Mouse (Mus musculus): Measurements from ENCODE around the gene Myh10.

Myh10 gene

GRCm38 (mm10) chr11:68691321-68692009, at the start of gene Myh10:
Gene Myh10 (plus strand): TSS chr11:68691559.
- peak; percentile 98 to 99 for DNase-seq (ENCODE audit: low spot score in 2 of 2)

DNA sequence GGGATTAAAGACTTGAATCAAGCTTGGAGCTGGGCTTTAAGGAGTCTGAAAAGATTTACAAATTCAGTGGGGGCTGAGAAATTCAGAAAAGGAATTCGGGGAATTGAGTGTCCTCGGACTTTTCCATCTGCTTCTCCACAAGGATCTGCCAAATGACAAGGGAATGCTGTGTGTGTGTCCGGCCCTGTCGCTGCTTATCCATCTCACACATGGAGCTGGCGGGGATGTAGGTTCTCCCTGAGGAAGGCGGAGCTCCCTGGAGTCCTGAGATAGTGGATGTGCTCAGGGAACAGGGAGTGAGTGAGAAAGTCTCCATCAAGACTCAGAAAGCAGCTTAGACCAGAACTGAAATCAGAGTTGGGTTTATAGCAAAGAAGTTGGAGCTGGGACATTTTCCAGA, 46.6 kb upstream of the Myh10 start:
- DNase-seq (ENCODE audit: low spot score in 2 of 2), result no peak

DNA sequence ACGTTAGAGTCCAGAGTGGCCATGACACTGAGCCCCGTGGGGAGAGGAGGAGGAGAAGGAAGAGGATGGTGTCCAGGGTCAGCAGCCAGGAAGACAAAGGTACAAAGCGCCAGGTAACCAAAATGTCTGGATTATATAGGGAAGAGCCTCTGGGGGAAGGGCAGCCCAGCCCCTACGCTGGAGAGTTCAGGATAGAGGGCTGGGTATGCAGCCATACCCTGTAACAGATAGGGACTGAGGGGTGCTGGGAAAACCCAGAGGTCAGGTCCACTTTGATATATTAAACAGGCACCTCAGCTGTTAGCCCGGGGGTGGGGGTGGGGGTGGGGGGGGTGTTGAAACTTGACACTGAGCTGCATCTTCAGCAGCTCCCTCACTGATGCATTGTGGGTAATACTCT, 43.6 kb upstream of the Myh10 start:
- no peak for DNase-seq (ENCODE audit: low spot score in 2 of 2)

DNA sequence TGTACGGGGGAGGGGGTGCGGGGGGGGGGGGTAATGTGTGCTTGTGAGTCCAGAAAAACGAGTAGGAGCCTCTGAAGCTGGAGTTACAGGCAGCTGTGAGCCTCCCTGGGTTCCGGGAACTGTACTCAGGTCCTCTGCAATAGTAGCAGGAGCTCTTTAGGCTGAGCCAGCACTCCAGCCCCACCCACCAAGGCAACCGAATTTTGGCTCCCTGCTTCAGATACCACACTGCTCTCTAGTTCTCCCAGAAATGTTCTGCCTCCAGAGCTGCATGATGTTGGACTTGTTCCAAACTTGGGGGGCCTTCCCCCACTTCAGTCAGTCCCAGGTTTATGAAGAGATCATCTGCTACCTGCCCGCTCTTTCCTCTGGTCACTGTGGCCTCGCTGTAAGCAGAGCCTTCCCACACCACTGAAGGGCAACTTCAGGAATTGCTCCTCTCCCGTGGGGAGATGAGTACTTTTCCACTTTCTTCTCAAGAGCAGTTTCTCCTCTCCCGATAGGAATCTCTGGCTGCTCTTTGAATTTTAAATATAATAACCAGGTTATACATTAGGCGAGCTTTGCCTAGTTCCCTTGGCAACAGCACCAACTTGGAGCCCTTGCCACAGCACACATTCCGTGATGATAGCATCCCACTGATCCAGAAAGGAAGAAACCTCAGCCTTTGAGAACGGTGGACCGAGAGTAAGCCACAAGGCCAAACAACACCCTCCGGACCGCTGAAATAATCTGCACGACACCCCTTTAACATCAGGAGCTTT, 42.8 kb upstream of the Myh10 start:
- DNase-seq (ENCODE audit: low spot score in 2 of 2), result no peak

- DNase-seq (ENCODE audit: low spot score in 2 of 2), result no peak
These were observed 39.8 kb upstream of the Myh10 start for GRCm38 (mm10) chr11:68651518-68651917.

GRCm38 (mm10) chr11:68655524-68655923, 35.8 kb upstream of the Myh10 start:
- no peak for DNase-seq (ENCODE audit: low spot score in 2 of 2)

GRCm38 (mm10) chr11:68656887-68657685, 34.3 kb upstream of the Myh10 start:
- DNase-seq (ENCODE audit: low spot score in 2 of 2), result no peak

GRCm38 (mm10) chr11:68657811-68658210, 33.5 kb upstream of the Myh10 start:
- DNase-seq (ENCODE audit: low spot score in 2 of 2), result peak in 1 of 2 experiments; percentile 20

DNA sequence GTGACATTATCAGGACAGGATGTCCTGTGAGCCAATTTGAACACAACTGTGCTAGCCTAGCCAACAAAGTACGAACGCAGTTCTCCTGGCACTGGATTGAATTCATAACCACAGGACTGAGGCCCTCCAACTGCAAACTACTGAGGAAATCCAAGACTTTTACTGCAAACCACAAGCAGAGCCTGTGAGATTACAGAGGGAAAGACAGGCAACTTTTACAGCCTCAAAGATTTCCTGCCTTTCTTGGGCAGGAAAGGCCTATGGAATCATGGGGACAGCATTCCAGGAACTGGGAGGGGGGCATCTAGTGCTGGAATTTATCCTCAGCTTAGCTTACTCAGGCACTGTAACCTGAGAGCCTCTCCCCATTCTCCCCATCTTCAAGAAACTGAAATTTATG, 26.0 kb upstream of the Myh10 start:
- no peak for DNase-seq (ENCODE audit: low spot score in 2 of 2)

GRCm38 (mm10) chr11:68666210-68666609, 25.1 kb upstream of the Myh10 start:
- DNase-seq (ENCODE audit: low spot score in 2 of 2), result no peak

DNA sequence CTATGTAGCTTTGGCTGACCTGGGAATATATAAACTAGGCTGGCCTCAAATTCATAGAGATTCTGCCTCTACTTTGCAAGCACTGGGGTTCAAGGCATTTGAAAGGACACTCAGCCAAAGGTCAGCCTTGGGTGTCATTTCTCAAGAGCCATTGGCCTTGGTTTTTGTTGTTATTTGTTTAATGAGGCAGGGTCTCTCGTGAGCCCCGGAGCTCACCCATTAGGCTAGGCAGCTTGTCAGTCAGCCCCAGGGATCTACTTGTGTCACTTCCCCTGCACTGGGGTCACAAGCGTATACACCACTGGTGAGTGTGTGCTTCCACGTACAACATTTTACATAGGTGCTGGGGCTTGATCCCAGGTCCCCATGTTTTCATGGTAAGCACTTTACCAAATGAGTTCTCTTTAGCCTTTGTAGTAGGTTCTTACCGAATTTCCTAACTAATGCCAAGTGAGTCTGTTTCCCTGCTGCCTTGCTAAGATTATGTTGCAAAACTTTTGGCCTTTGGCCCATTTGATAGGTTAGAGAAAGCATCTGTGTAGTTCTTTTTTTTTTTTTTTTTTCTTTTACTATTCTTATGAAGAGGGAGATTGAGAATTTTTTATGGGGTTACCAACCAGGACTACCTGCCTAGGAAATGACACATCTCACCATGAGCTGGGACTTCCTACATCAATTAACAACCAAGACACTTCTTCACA, 18.9 kb upstream of the Myh10 start:
- DNase-seq (ENCODE audit: low spot score in 2 of 2), result no peak

GRCm38 (mm10) chr11:68674071-68674470, 17.3 kb upstream of the Myh10 start:
- no peak for DNase-seq (ENCODE audit: low spot score in 2 of 2)

- no peak for DNase-seq (ENCODE audit: low spot score in 2 of 2)
These were observed 16.7 kb upstream of the Myh10 start for GRCm38 (mm10) chr11:68674643-68675042.

DNA sequence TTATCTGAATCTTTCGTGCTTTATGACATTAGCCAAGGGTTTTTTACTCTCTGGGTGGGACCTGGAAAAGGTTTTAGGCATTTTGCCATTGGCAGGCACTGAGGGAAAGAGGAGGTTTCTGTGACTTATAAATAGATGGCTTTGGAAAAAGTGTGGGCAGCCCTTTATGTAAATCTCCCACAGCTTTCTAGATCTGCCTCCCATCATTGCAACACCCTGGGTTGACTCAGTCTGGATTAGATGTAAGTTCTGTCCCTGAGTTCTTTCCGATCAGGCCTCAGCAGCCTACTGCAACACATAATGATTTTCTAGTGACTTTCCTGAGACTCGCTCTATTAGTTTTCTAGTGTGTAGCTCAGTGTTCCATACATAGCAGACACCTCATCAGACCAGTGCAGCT, 16.1 kb upstream of the Myh10 start:
- no peak for DNase-seq (ENCODE audit: low spot score in 2 of 2)

DNA sequence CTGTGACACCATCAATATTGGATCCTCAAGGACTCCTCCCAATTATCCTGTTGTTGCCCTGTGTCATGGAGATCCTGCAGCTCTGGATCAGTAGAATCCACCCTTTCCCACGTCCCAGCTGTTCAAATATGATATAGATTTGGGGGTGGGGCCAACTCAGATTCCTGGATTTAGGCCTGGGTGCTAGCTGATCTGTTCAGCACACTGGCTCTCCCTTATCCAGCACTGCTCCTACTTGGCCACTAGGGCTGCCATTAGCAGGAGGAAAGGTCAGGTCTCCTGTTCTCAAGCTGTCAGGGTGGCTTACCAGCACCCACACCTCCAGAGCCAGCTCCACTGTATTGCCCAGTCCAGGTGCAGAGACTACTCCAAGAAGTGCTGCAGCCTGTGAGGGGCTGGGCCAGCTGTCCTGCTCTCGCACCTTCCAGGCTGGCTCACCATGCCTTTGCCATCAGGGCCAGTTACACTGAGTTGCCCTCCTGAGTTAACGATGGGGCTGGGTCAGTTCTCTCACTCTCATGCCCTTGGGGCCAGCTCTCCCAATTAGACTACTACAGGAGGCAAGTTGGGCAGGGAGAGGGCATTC, 10.0 kb upstream of the Myh10 start:
- no peak for DNase-seq (ENCODE audit: low spot score in 2 of 2)

DNA sequence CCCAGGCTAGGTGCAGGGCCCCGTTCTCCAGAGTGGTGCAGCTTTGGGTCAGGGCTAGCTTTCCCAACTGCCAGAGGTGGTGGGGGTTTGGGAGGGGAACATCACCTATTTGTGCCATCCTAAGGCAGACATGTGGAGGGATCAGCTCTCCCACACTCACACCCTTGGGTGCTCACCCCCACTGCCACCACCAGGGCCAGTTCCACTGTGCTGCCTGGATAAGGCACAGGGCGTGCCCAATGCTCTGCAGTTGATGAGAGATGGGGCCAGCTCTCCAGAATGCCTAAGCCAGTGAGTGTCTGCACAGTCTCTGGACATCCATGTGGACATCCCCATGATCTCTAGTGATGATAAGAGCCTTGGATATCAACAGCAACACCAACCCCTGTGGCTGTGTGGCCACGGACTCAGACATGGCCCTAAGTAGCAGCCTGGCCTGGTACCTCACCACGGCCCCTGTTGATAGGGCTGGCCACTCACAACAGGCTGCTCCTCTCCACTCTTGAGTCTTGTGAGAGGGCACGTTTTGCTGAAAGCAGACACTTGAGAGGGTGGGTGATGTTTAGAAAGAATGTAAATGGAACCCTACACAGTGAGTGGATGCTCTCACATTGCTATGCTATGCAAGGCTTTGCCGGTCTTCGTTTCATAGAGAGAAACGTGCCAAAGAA, 9.1 kb upstream of the Myh10 start:
- no peak for DNase-seq (ENCODE audit: low spot score in 2 of 2)

GRCm38 (mm10) chr11:68686001-68686400, 5.4 kb upstream of the Myh10 start:
- no peak for DNase-seq (ENCODE audit: low spot score in 2 of 2)

DNA sequence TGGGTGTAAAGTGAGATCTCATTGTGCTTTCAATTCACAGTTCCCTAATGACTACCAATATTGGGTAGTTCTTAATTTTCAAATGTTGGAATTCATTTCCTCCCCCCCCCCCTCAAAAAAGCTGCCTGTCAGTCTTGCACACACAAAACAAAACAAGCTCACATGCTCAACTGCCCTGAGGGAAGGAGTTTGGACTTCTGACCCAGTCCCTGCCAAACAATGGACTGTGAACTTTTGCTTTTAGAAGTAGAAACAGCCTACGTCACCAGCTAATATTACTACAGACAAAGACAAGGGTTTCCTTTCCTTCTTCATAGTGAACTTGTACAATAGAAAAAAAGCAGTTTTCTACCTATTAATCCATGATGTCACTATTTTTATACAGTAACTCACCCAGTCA, 2.1 kb upstream of the Myh10 start:
- DNase-seq (ENCODE audit: low spot score in 2 of 2), result no peak

DNA sequence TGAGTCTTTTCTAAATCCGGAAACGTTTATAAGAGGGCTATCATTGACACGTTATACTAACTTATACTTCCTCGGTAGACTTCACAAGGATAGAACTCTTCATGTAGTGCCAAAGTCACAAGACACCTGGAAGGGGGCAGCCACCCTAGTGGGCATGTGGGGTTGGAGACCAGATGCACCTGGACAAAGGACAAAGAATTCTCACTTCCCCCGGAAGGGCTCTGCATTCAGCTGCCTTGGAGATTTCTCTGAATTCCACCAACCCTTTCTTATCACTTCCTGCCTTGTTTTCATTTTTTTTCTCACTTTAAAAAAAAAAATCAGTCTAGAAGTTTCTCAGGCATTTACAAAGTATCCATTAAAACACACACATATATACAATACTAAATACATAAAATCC, 894 bp upstream of the Myh10 start:
- DNase-seq (ENCODE audit: low spot score in 2 of 2), result no peak

DNA sequence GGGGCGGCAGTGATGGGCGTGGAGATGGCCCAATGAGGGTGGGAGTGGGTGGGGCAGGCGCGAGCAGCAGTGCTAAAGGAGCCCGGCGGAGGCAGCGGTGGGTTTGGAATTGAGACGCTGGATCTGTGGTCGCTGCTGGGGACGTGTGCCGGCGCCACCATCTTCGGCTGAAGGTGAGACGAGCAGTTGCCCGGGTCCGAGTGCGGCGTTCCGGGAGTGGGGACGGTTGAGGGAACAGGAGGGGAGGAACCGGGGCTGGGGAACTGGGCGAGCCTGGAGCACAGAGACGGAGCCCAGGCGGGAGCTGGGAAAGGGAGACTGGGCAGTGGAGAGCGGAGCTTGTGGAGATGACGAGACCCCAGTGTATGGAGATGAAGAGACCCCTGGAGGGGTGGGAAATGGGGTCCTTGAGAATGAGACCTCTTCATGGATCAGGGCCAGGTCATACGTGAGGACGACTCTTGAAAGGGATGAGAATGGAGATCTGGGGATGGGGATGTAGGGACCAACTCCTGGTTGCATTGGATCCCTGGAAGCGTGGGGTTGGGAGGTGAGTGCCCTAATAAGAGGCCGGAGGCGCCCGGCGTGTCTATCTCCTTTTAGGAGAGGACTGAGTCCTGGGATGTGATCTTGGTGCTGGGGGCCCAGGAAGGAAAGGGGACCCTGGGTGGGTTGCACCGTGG, 792 bp downstream of the Myh10 start:
- DNase-seq (ENCODE audit: low spot score in 2 of 2), result no peak
